Mouse (Mus musculus): Measurements from ENCODE around the gene Olfr1450. TPM values are rescaled to one million over a fixed set of nuclear protein-coding genes. Genes with fewer than 3 reads are reported as not detected.

The Olfr1450 gene
- not detected for polyA plus RNA-seq (2014; fragmentation: Illumina TruSeq; extraction: RNeasy Lipid Tissue Mini Kit (QIAGEN cat#74804); ENCODE audit: low read depth, low replicate concordance)

GRCm38 (mm10) chr19:12949958-12950357 lies at the start of gene Olfr1450:
TSS of gene Olfr1450 (plus strand) at chr19:12950258.

GRCm38 (mm10) chr19:12903643-12904042 lies 46.4 kb upstream of the Olfr1450 start, which contains the start of gene Olfr1447:
TSS of gene Olfr1447 (minus strand) at chr19:12903743.

DNA sequence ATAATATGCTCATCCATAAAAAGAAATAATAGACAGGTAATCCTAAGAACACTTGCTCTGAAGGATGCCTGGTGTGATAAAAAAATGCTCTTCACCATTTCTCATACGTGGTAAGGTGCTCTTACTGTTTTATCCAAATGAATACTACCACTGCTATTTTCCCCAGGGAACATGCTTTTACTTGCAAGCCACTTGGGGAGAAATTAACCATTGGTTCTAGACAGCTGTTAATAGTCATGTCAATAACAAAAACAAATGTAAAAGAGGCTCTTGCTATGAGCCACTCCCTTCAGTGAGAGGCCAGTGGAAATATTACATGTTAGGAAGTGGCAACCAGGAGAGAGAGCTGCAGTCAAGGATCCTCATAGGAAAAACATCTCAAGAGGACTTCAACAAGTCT lies 25.7 kb upstream of the Olfr1450 start, which contains the start of gene Olfr1448:
Olfr1448 (minus strand) TSS at position 101 of the 400 bp plus-strand sequence.

GRCm38 (mm10) chr19:12930540-12930939 lies 19.5 kb upstream of the Olfr1450 start, which contains the start of gene Olfr1449:
TSS of gene Olfr1449 (plus strand) at chr19:12930840.

DNA sequence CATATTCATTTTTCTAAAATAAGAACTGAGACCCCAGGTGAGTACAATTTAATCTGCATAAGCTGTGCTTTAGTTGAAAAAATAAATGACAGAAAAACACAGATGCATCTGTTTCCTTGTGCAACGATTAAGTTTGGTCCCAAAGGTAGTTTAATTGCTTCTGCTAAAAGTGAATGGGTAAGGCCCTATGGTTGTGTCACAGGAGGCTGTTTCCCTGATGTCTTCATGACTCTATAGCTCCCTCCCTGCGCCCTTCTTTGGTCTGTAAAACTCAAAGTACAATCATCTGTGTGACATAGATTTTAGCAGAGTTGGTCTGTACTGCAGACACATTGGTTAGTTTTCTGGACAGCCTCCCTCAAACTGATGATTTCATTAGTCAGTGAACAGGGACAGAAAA lies 44.7 kb downstream of the Olfr1450 start, which contains the start of gene Olfr1451:
Olfr1451 (plus strand) TSS at position 301 of the 400 bp plus-strand sequence.

Other genes with a start within 250 kb of the Olfr1450 start
- 2.2 TPM for gene Cntf, start 184.6 kb upstream of the Olfr1450 start, polyA plus RNA-seq (2014; fragmentation: Illumina TruSeq; extraction: RNeasy Lipid Tissue Mini Kit (QIAGEN cat#74804); ENCODE audit: low read depth, low replicate concordance)
- 205 TPM for gene Zfp91, start 154.1 kb upstream of the Olfr1450 start, polyA plus RNA-seq (2014; fragmentation: Illumina TruSeq; extraction: RNeasy Lipid Tissue Mini Kit (QIAGEN cat#74804); ENCODE audit: low read depth, low replicate concordance)
- 4.7 TPM for gene Lpxn, start 154.1 kb upstream of the Olfr1450 start, polyA plus RNA-seq (2014; fragmentation: Illumina TruSeq; extraction: RNeasy Lipid Tissue Mini Kit (QIAGEN cat#74804); ENCODE audit: low read depth, low replicate concordance)
- gene Gm5244, start 103.6 kb upstream of the Olfr1450 start, polyA plus RNA-seq (2014; fragmentation: Illumina TruSeq; extraction: RNeasy Lipid Tissue Mini Kit (QIAGEN cat#74804); ENCODE audit: low read depth, low replicate concordance) = not detected
- not detected for gene Olfr1444, start 93.0 kb upstream of the Olfr1450 start, polyA plus RNA-seq (2014; fragmentation: Illumina TruSeq; extraction: RNeasy Lipid Tissue Mini Kit (QIAGEN cat#74804); ENCODE audit: low read depth, low replicate concordance)
- not detected for gene Olfr1445, start 66.4 kb upstream of the Olfr1450 start, polyA plus RNA-seq (2014; fragmentation: Illumina TruSeq; extraction: RNeasy Lipid Tissue Mini Kit (QIAGEN cat#74804); ENCODE audit: low read depth, low replicate concordance)
- gene Olfr1446, start 56.7 kb upstream of the Olfr1450 start, polyA plus RNA-seq (2014; fragmentation: Illumina TruSeq; extraction: RNeasy Lipid Tissue Mini Kit (QIAGEN cat#74804); ENCODE audit: low read depth, low replicate concordance) = not detected
- not detected for gene Olfr1447, start 46.5 kb upstream of the Olfr1450 start, polyA plus RNA-seq (2014; fragmentation: Illumina TruSeq; extraction: RNeasy Lipid Tissue Mini Kit (QIAGEN cat#74804); ENCODE audit: low read depth, low replicate concordance)
- not detected for gene Olfr1448, start 25.8 kb upstream of the Olfr1450 start, polyA plus RNA-seq (2014; fragmentation: Illumina TruSeq; extraction: RNeasy Lipid Tissue Mini Kit (QIAGEN cat#74804); ENCODE audit: low read depth, low replicate concordance)
- not detected for gene Olfr1449, start 19.4 kb upstream of the Olfr1450 start, polyA plus RNA-seq (2014; fragmentation: Illumina TruSeq; extraction: RNeasy Lipid Tissue Mini Kit (QIAGEN cat#74804); ENCODE audit: low read depth, low replicate concordance)
- gene Olfr1451, start 44.8 kb downstream of the Olfr1450 start, polyA plus RNA-seq (2014; fragmentation: Illumina TruSeq; extraction: RNeasy Lipid Tissue Mini Kit (QIAGEN cat#74804); ENCODE audit: low read depth, low replicate concordance) = not detected
- gene Olfr1453, start 78.1 kb downstream of the Olfr1450 start, polyA plus RNA-seq (2014; fragmentation: Illumina TruSeq; extraction: RNeasy Lipid Tissue Mini Kit (QIAGEN cat#74804); ENCODE audit: low read depth, low replicate concordance) = not detected
- gene Olfr1454, start 110.4 kb downstream of the Olfr1450 start, polyA plus RNA-seq (2014; fragmentation: Illumina TruSeq; extraction: RNeasy Lipid Tissue Mini Kit (QIAGEN cat#74804); ENCODE audit: low read depth, low replicate concordance) = not detected
- not detected for gene Olfr1457, start 147.6 kb downstream of the Olfr1450 start, polyA plus RNA-seq (2014; fragmentation: Illumina TruSeq; extraction: RNeasy Lipid Tissue Mini Kit (QIAGEN cat#74804); ENCODE audit: low read depth, low replicate concordance)
- not detected for gene Olfr1458, start 156.5 kb downstream of the Olfr1450 start, polyA plus RNA-seq (2014; fragmentation: Illumina TruSeq; extraction: RNeasy Lipid Tissue Mini Kit (QIAGEN cat#74804); ENCODE audit: low read depth, low replicate concordance)
- gene Olfr1459, start 199.3 kb downstream of the Olfr1450 start, polyA plus RNA-seq (2014; fragmentation: Illumina TruSeq; extraction: RNeasy Lipid Tissue Mini Kit (QIAGEN cat#74804); ENCODE audit: low read depth, low replicate concordance) = not detected
- not detected for gene Olfr1461, start 212.7 kb downstream of the Olfr1450 start, polyA plus RNA-seq (2014; fragmentation: Illumina TruSeq; extraction: RNeasy Lipid Tissue Mini Kit (QIAGEN cat#74804); ENCODE audit: low read depth, low replicate concordance)
- gene Olfr1462, start 235.5 kb downstream of the Olfr1450 start, polyA plus RNA-seq (2014; fragmentation: Illumina TruSeq; extraction: RNeasy Lipid Tissue Mini Kit (QIAGEN cat#74804); ENCODE audit: low read depth, low replicate concordance) = not detected

Data from sigmoid colon, adult 10 weeks (tissue).